Mouse (Mus musculus): ENCODE measurements around the gene Memo1.
A peak's percentile ranks its signal among the peaks of the same experiment; 100 is the strongest.
"Not testable (repeated sequence)": the region's sequence is repeated elsewhere in the genome, so short reads cannot be mapped to it uniquely, and the experiment has no call there.

Gene Memo1

GRCm38 (mm10) chr17:74264333-74265155 is 30.8 kb downstream of the Memo1 start:
- no peak for DNase-seq (ENCODE audit: low read depth, low spot score)

GRCm38 (mm10) chr17:74262415-74262814 is 32.9 kb downstream of the Memo1 start:
- DNase-seq (ENCODE audit: low read depth, low spot score) = no peak

GRCm38 (mm10) chr17:74245284-74245683 is 50.0 kb downstream of the Memo1 start:
- DNase-seq (ENCODE audit: low read depth, low spot score) = peak; percentile 12

- DNase-seq (ENCODE audit: low read depth, low spot score) = no peak
Measured at GRCm38 (mm10) chr17:74242788-74243187, 52.5 kb downstream of the Memo1 start.

- no peak for DNase-seq (ENCODE audit: low read depth, low spot score)
Measured at GRCm38 (mm10) chr17:74240322-74240721, 55.0 kb downstream of the Memo1 start.

GRCm38 (mm10) chr17:74228131-74228759 is 67.1 kb downstream of the Memo1 start:
- no peak for DNase-seq (ENCODE audit: low read depth, low spot score)

- DNase-seq (ENCODE audit: low read depth, low spot score) = no peak
Measured at GRCm38 (mm10) chr17:74217304-74217703, 78.0 kb downstream of the Memo1 start.

GRCm38 (mm10) chr17:74212831-74213524 is 82.3 kb downstream of the Memo1 start:
- peak; percentile 17 for DNase-seq (ENCODE audit: low read depth, low spot score)

GRCm38 (mm10) chr17:74209143-74209908 is 86.0 kb downstream of the Memo1 start:
- DNase-seq (ENCODE audit: low read depth, low spot score) = no peak

- DNase-seq (ENCODE audit: low read depth, low spot score) = peak; percentile 34
Measured at GRCm38 (mm10) chr17:74195943-74196342, 99.4 kb downstream of the Memo1 start.

- DNase-seq (ENCODE audit: low read depth, low spot score) = no peak
Measured at GRCm38 (mm10) chr17:74194755-74195154, 100.6 kb downstream of the Memo1 start.

GRCm38 (mm10) chr17:74193463-74193862 is 101.9 kb downstream of the Memo1 start:
- DNase-seq (ENCODE audit: low read depth, low spot score) = no peak

- DNase-seq (ENCODE audit: low read depth, low spot score) = no peak
Measured at GRCm38 (mm10) chr17:74191446-74191845, 103.9 kb downstream of the Memo1 start.

- peak; percentile 11 for DNase-seq (ENCODE audit: low read depth, low spot score)
Measured at GRCm38 (mm10) chr17:74186197-74186596, 109.1 kb downstream of the Memo1 start.

- DNase-seq (ENCODE audit: low read depth, low spot score) = no peak
Measured at GRCm38 (mm10) chr17:74184739-74185138, 110.6 kb downstream of the Memo1 start.

- DNase-seq (ENCODE audit: low read depth, low spot score) = no peak
Measured at GRCm38 (mm10) chr17:74180889-74181288, 114.4 kb downstream of the Memo1 start.

GRCm38 (mm10) chr17:74179640-74180039 is 115.7 kb downstream of the Memo1 start:
- not testable (repeated sequence) for DNase-seq (ENCODE audit: low read depth, low spot score)

GRCm38 (mm10) chr17:74173726-74174125 is 121.6 kb downstream of the Memo1 start:
- no peak for DNase-seq (ENCODE audit: low read depth, low spot score)

- no peak for DNase-seq (ENCODE audit: low read depth, low spot score)
Measured at GRCm38 (mm10) chr17:74172834-74173233, 122.5 kb downstream of the Memo1 start.

- peak; percentile 75 for DNase-seq (ENCODE audit: low read depth, low spot score)
Measured at GRCm38 (mm10) chr17:74159443-74159894, 135.9 kb downstream of the Memo1 start.

- no peak for DNase-seq (ENCODE audit: low read depth, low spot score)
Measured at GRCm38 (mm10) chr17:74158161-74158560, 137.2 kb downstream of the Memo1 start.
